Mouse (Mus musculus) spleen, adult 2 months (tissue): Measurements from ENCODE around the gene Ttc30a2. TPM values are rescaled to one million over a fixed set of nuclear protein-coding genes. Genes with fewer than 3 reads are reported as not detected.

Source experiments
- DNase-seq, 2 experiments: peaks; one replicate each; pipeline versions ENCODE4 v3.0.0 to v3.0.0-alpha.2; 2012 to 2021; ENCODE audit warnings: low spot score in 2 of 2, low read depth in 1 of 2
- H3K27ac ChIP-seq: fragments of 200-500 bp; 2 replicates; pipeline ENCODE4 v1.5.1; 2012; ENCODE audit warnings: low read length, inconsistent platforms; ENCODE audit not compliant: insufficient read depth
- H3K27me3 ChIP-seq: fragments of 200-500 bp; 2 replicates; pipeline ENCODE4 v1.6.1; 2012; ENCODE audit warnings: mild to moderate bottlenecking, moderate library complexity, low read length, inconsistent platforms; ENCODE audit not compliant: control insufficient read depth, insufficient read depth
- H3K36me3 ChIP-seq: fragments of 200-500 bp; 2 replicates; pipeline ENCODE4 v1.6.1; 2012; ENCODE audit warnings: mild to moderate bottlenecking, low read length, inconsistent platforms; ENCODE audit not compliant: control insufficient read depth, insufficient read depth
- H3K4me1 ChIP-seq: fragments of 200-500 bp; 2 replicates; pipeline ENCODE4 v1.6.1; 2011; ENCODE audit warnings: inconsistent platforms; ENCODE audit not compliant: control insufficient read depth, insufficient read depth, insufficient read length
- H3K4me3 ChIP-seq: fragments of 200-500 bp; 2 replicates; pipeline ENCODE4 v1.5.1; 2011; ENCODE audit warnings: mild to moderate bottlenecking, inconsistent platforms; ENCODE audit not compliant: insufficient read depth, insufficient read length; ENCODE audit errors: extremely low read depth
- CTCF ChIP-seq: fragments of 200-500 bp; IDR thresholded peaks from 2 replicates; pipeline ENCODE4 v1.5.1; 2011; ENCODE audit warnings: mild to moderate bottlenecking, inconsistent platforms; ENCODE audit not compliant: insufficient read depth, insufficient read length, insufficient replicate concordance; ENCODE audit errors: extremely low read depth
- POLR2A ChIP-seq: fragments of 200-500 bp; IDR thresholded peaks from 2 replicates; pipeline ENCODE4 v1.6.1; 2011; ENCODE audit warnings: low read depth, low read length, inconsistent platforms
- WGBS: fragments of 180-500 bp; shearing (Covaris S2); methylation state at CpG from one replicate; pipeline ENCODE4 v1.1.7; 2018; 5-methylcytosine and 5-hydroxymethylcytosine counted together
- polyA plus RNA-seq: library from polyadenylated mRNA; depleted of rRNA; stranded (reverse); fragments of >200 nt; gene quantifications from 2 replicates; pipeline ENCODE4 v1.2.3, GENCODE M21; 2012

The Ttc30a2 gene
- polyA plus RNA-seq, 1 experiment, result 0.07 TPM

DNA sequence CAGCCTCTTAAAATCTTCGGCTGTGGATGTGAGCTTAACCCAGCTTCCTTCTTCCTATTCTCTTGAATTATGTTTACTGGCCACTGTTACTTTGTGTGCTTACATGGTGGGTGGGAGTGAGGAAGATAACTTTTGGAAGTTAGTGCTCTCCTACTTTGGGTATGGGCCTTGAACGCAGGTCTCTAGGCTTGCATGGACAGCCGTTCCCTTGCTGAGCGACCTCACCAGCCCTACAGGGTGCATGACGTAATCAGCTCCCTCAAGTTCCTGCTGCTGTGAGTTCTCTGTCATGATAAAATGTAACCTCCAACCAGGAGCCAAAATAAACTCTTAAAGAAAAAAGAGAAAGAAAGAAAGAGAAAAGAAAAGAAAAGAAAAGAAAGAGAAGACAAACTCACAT, 13.9 kb downstream of the Ttc30a2 start:
- TF ChIP-seq POLR2A (no peak), CTCF (no peak)
- Histone ChIP-seq H3K4me3 (no peak overlapping the region), H3K27ac (no peak overlapping the region), H3K27me3 (no peaks in the 10 kb centered on the region; the same call in 1 of the 2 replicates), H3K4me1 (peaks cover 4% of the 10 kb centered on the region; the same call in 1 of the 2 replicates), H3K36me3 (no peaks in the 10 kb centered on the region)
- no peak for DNase-seq
- 74% methylated on average over 5 of the region's 5 CpGs for WGBS

DNA sequence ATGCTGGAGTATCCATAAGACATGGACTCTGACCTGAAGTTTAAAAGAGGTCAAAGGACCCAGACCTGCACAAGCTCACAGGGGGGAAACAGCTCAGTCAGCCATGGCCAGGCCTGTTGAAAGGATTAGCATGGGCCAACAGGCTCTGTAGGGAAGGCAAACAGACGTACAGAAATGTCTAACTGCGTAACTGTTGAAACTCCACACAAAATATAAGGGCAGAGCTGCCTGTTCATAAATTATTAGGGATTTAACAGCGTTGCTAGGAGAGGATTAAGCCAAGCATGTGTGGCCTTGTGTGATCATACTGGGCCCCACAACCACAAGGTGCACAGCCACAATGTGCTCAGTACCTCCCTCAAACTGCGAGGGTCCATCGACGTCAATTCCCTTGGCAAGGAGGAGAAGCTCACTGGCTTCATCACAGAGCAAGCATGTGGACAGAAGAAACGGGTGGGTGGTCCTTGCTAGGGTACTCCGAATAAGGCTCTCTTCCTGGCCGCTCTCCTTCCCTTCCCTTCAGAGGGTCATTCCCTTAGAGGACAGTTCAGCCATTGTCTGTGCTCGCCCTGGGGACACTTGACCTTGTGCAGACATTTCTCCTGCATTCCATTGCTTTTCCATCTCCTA, 14.6 kb downstream of the Ttc30a2 start:
- TF ChIP-seq CTCF (no peak), POLR2A (no peak)
- Histone ChIP-seq H3K4me1 (peaks cover 4% of the 10 kb centered on the region; the same call in 1 of the 2 replicates), H3K27me3 (no peaks in the 10 kb centered on the region; the same call in 1 of the 2 replicates), H3K4me3 (no peak overlapping the region), H3K27ac (no peak overlapping the region), H3K36me3 (no peaks in the 10 kb centered on the region)
- DNase-seq, result no peak
- WGBS, result 89% methylated on average over 10 of the region's 10 CpGs

DNA sequence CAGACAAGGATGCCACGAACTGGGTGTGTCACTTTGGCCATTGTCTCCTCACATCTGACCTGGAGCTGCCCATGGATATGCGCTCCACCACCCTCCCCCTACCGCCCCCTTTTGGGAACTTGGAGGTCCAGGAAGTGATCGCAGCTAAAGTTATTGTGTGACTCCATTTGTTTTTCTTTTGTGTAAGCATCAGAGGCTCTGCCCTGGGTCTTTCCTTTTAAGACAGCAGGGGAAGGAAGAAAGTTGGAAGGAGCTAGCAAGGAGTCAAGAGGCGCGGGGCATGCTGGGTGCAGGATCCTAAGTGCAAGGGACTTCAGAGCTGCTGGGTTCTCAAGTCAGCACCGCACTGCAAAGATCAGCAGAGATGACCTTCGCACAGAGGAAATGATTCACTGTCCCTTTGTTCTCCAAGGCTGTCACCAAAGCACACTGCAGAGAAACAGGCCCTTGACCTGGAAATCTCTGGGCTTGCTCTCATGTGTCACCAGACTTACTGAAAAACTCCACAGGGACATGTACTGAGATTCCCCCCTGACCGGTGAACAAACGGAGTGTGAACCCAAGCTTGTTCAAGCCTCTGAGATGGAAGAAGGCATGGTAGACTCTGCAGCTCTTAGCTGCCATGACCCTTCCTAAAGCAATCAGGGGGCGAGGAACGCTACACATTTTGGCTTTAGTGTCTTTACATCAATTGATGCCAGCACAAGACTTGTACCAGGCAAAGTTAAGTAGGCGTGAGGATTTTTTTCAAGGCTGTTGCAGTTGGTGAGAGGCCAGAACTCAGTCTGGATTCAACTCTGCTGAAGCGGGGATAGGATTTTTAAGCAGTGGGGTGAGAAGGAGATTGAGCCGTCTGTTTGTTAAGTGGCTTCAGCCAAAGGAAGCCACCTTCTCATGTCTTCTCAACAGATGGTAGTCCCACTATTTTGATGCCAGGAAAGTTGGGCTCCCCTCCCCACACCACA, 17.3 kb downstream of the Ttc30a2 start:
- peak overlapping the region; percentile 53; the same call in 1 of the 2 replicates for H3K27ac ChIP-seq
- no peak for TF ChIP-seq CTCF
- no peak for TF ChIP-seq POLR2A
- H3K27me3 ChIP-seq, result no peaks in the 10 kb centered on the region
- no peaks in the 10 kb centered on the region for H3K36me3 ChIP-seq
- 87% methylated on average over 15 of the region's 15 CpGs for WGBS
- no peak overlapping the region for H3K4me3 ChIP-seq
- no peak for DNase-seq
- H3K4me1 ChIP-seq, result peaks cover 4% of the 10 kb centered on the region; the same call in 1 of the 2 replicates

DNA sequence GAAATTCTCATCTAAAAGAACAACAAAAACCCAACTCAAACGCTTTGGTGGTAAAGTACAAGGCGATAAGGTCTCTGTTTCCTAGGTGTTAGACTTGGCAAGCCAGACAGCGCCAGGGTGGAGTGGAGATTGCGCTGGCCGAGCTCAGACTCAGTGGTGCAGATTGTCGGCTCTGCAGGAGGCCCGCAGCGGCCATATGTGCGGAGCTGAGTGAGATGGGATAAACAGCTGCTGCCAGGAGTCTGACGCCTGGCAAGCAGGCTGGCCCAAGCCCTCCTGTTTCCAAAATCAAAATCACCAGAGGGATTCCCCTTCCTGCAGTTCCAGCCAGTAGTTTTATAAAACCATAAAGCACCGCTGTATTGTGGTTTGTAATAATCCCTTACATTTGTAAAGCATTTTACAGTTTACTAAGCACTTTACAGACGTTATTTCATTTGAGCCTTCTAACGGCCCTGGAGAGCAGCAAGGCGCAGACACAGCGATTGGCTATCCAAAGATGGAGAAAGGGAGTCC, 18.1 kb downstream of the Ttc30a2 start:
- Histone ChIP-seq H3K27ac (peak overlapping the region; percentile 68), H3K27me3 (no peaks in the 10 kb centered on the region), H3K4me1 (peaks cover 3% of the 10 kb centered on the region; the same call in 1 of the 2 replicates), H3K4me3 (no peak overlapping the region), H3K36me3 (no peaks in the 10 kb centered on the region)
- no peak for DNase-seq
- TF ChIP-seq POLR2A (no peak), CTCF (no peak)
- WGBS, result 82% methylated on average over 15 of the region's 15 CpGs

DNA sequence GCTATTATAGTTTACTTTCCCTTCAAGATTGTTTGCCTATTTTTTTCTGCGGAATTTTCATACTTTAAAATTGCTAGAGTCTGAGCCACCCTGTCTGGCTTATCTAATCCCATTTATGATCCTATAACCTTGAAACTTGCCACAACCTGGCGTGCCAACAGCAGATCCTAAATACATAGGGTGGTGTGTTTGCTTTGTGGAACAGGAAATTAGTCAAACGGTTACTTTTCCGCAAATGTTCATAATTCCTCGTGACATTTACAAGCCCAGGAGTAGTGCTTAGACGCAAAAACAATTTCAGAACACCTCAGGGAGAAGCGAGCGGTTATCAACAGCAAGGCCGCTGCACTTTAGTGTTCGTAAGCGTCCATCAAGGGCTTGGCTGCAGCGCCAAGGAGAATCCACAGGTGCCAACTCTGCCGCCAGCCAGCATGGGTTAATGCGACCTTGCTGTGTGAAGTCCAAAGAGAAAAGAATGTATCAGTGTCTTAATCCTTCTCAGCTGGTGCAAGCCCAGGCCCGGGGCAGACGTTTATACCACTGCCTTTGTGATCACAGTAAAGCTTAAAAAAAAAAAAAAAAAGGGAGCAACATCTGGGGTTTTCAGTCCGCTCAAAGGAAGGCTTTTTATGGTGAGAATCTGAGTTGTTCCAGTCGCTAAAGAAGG, 18.7 kb downstream of the Ttc30a2 start:
- no peaks in the 10 kb centered on the region for H3K36me3 ChIP-seq
- no peak for TF ChIP-seq POLR2A
- no peak for TF ChIP-seq CTCF
- DNase-seq, result no peak
- no peak overlapping the region for H3K4me3 ChIP-seq
- no peaks in the 10 kb centered on the region; the same call in 1 of the 2 replicates for H3K4me1 ChIP-seq
- 68% methylated on average over 18 of the region's 18 CpGs for WGBS
- peak overlapping the region; percentile 47; the same call in 1 of the 2 replicates for H3K27ac ChIP-seq
- H3K27me3 ChIP-seq, result no peaks in the 10 kb centered on the region

DNA sequence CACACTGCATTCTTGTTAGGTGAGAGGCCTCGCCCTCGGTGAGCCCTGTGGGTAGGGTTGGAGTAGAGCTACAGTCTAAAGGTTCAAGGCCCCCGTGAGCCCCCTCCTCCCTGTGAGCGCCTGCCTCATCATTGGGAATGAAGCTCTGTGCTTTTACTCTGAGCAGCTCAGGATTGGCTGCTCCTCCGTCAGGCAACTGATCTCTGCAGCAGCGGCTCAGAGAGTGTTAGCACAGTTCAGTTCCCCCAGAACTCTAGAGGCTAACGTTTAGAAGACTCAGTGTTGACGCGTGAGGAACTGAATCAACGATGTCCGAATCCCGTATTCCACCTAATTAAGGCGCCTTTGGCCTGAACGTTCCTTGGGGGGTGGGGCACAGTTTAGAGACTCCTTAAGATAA, 22.3 kb downstream of the Ttc30a2 start:
- H3K36me3 ChIP-seq, result no peaks in the 10 kb centered on the region
- TF ChIP-seq POLR2A, result no peak
- no peak for TF ChIP-seq CTCF
- no peak overlapping the region for H3K27ac ChIP-seq
- no peak for DNase-seq
- no peaks in the 10 kb centered on the region for H3K27me3 ChIP-seq
- H3K4me3 ChIP-seq, result no peak overlapping the region
- 82% methylated on average over 14 of the region's 14 CpGs for WGBS
- H3K4me1 ChIP-seq, result no peaks in the 10 kb centered on the region; the same call in 1 of the 2 replicates
